In genomic region chr15:61535180-61535579, GRCm38 (mm10) we compare ENCODE assay signal across 27 mouse cellular contexts.
A peak's percentile ranks its signal among the peaks of the same experiment; 100 is the strongest.
DNase-seq lines count a peak whose midpoint lies in the region; ATAC-seq and TF ChIP-seq lines count a peak whose summit lies in the region.
"Had no signal": no experiment of that assay in that cellular context is flagged by ENCODE, and none has a peak within 500 bp of the region (broad histone marks: within the 10 kb centered on the region; RNA-seq: fewer than 3 reads in every experiment).

No protein-coding gene starts in this region.

- no peak for TF ChIP-seq POLR2A in brain, embryonic 14.5 days (IDR thresholded peaks at IDR 0.05; ENCODE audit: borderline replicate concordance, extremely low read depth, insufficient read depth, insufficient read length, poor library complexity, severe bottlenecking)

- H3K27ac ChIP-seq in heart, embryonic 11.5 days (ENCODE audit: low read depth, low read length) = 0 out of 2 replicates have a peak overlapping the region, but pooled peaks have one; percentile 12
- no peak overlapping the region for H3K27ac ChIP-seq in midbrain, embryonic 12.5 days (replicated peaks)
- H3K27ac ChIP-seq in midbrain, embryonic 10.5 days (replicated peaks) = no peak overlapping the region
- H3K27ac ChIP-seq in embryonic facial prominence, embryonic 14.5 days (replicated peaks; ENCODE audit: low read depth, low read length) = no peak overlapping the region
- H3K27ac ChIP-seq: embryonic facial prominence, embryonic 13.5 days; forebrain, embryonic 10.5 days; forebrain, embryonic 13.5 days; hindbrain, embryonic 12.5 days; hindbrain, embryonic 15.5 days had no signal

- no peak for DNase-seq in heart, postnatal 25 days (ENCODE audit: low spot score)
- no peak for DNase-seq in midbrain, embryonic 10.5 days (ENCODE audit: low spot score)
- DNase-seq in brain, embryonic 14.5 days (ENCODE audit: low read depth) = peak; percentile 26
- peak; percentile 24 for DNase-seq in embryonic facial prominence, embryonic 14.5 days (ENCODE audit: low spot score)
- no peak for DNase-seq in urinary bladder, adult 18-20 months (ENCODE audit: low spot score in 2 of 2)
- DNase-seq: adrenal gland, postnatal 10 days; adrenal gland, postnatal 36 days; B cell, adult 2 months; cerebellum, adult 11 months; cerebellum, adult 2 months; cerebellum, adult 9-11 months; cerebellum, postnatal 25 days; gastrocnemius, postnatal 10 days; gastrocnemius, postnatal 36 days; heart, postnatal 14 days had no signal

- ATAC-seq in heart, embryonic 11.5 days (replicated peaks; ENCODE audit: insufficient number of reproducible peaks, low FRiP score, low TSS enrichment) = no peak
- 0 out of 2 replicates have a peak, but pooled peaks have one; percentile 20 for ATAC-seq in midbrain, embryonic 12.5 days (ENCODE audit: low FRiP score, low read depth)
- ATAC-seq in embryonic facial prominence, embryonic 14.5 days (ENCODE audit: low read depth) = no peak
- ATAC-seq: forebrain, embryonic 13.5 days; forebrain, embryonic 16.5 days; Patski had no signal

- H3K4me1 ChIP-seq in heart, embryonic 11.5 days (ENCODE audit: control insufficient read depth, insufficient read depth, low read length) = peaks cover 10% of the 10 kb centered on the region
- H3K4me1 ChIP-seq in midbrain, embryonic 12.5 days = peaks cover 7% of the 10 kb centered on the region; the same call in 1 of the 2 replicates
- peaks cover 14% of the 10 kb centered on the region for H3K4me1 ChIP-seq in midbrain, embryonic 10.5 days
- peaks cover 12% of the 10 kb centered on the region for H3K4me1 ChIP-seq in embryonic facial prominence, embryonic 14.5 days (ENCODE audit: control insufficient read depth, insufficient read depth, low read length)
- H3K4me1 ChIP-seq: hindbrain, embryonic 12.5 days; hindbrain, embryonic 15.5 days had no signal

- H3K4me2 ChIP-seq in heart, embryonic 11.5 days = no peak overlapping the region
- H3K4me2 ChIP-seq in midbrain, embryonic 12.5 days (replicated peaks) = no peak overlapping the region
- H3K4me2 ChIP-seq in embryonic facial prominence, embryonic 14.5 days (ENCODE audit: low read depth, low read length) = no peak overlapping the region
- H3K4me2 ChIP-seq: embryonic facial prominence, embryonic 13.5 days; forebrain, embryonic 13.5 days; heart, embryonic 13.5 days; hindbrain, embryonic 12.5 days; hindbrain, embryonic 15.5 days had no signal

- no peaks in the 10 kb centered on the region for H3K9me3 ChIP-seq in heart, embryonic 11.5 days (replicated peaks; ENCODE audit: control insufficient read depth, low read length)
- H3K9me3 ChIP-seq in midbrain, embryonic 12.5 days = no peaks in the 10 kb centered on the region
- H3K9me3 ChIP-seq in midbrain, embryonic 10.5 days (replicated peaks) = no peaks in the 10 kb centered on the region
- H3K9me3 ChIP-seq in embryonic facial prominence, embryonic 14.5 days (ENCODE audit: control insufficient read depth, low read length) = no peaks in the 10 kb centered on the region
- H3K9me3 ChIP-seq: embryonic facial prominence, embryonic 13.5 days; forebrain, embryonic 10.5 days; forebrain, embryonic 13.5 days; G1E; heart, embryonic 13.5 days; hindbrain, embryonic 12.5 days; hindbrain, embryonic 15.5 days had no signal

- H3K9ac ChIP-seq in heart, embryonic 11.5 days (ENCODE audit: low read depth, low read length) = no peak overlapping the region
- H3K9ac ChIP-seq in midbrain, embryonic 12.5 days (replicated peaks) = no peak overlapping the region
- H3K9ac ChIP-seq in embryonic facial prominence, embryonic 14.5 days (ENCODE audit: low read depth, low read length) = no peak overlapping the region
- H3K9ac ChIP-seq: embryonic facial prominence, embryonic 13.5 days; forebrain, embryonic 13.5 days; heart, embryonic 13.5 days; hindbrain, embryonic 12.5 days; hindbrain, embryonic 15.5 days had no signal

- intact Hi-C loops in heart, postnatal 25 days (cut with DNase I) = no loop called here

- no peak overlapping the region for H3K4me3 ChIP-seq in heart, embryonic 11.5 days (ENCODE audit: low read depth, low read length)
- no peak overlapping the region for H3K4me3 ChIP-seq in midbrain, embryonic 12.5 days
- no peak overlapping the region for H3K4me3 ChIP-seq in midbrain, embryonic 10.5 days
- no peak overlapping the region for H3K4me3 ChIP-seq in embryonic facial prominence, embryonic 14.5 days (ENCODE audit: low read depth, low read length)
- H3K4me3 ChIP-seq: embryonic facial prominence, embryonic 13.5 days; forebrain, embryonic 10.5 days; forebrain, embryonic 13.5 days; heart, embryonic 13.5 days; hindbrain, embryonic 12.5 days; hindbrain, embryonic 15.5 days had no signal

- no peak for TF ChIP-seq CTCF in brain, embryonic 14.5 days (IDR thresholded peaks at IDR 0.05; ENCODE audit: borderline replicate concordance, extremely low read depth, insufficient read depth, insufficient read length)

- no peaks in the 10 kb centered on the region for H3K36me3 ChIP-seq in heart, embryonic 11.5 days (ENCODE audit: control insufficient read depth, insufficient read depth, low read length)
- H3K36me3 ChIP-seq in midbrain, embryonic 12.5 days = no peaks in the 10 kb centered on the region
- H3K36me3 ChIP-seq in midbrain, embryonic 10.5 days = no peaks in the 10 kb centered on the region
- no peaks in the 10 kb centered on the region for H3K36me3 ChIP-seq in embryonic facial prominence, embryonic 14.5 days (ENCODE audit: control insufficient read depth, insufficient read depth, low read length)
- H3K36me3 ChIP-seq: embryonic facial prominence, embryonic 13.5 days; forebrain, embryonic 10.5 days; G1E; heart, embryonic 13.5 days; hindbrain, embryonic 12.5 days; hindbrain, embryonic 15.5 days had no signal

- WGBS in heart, embryonic 11.5 days (ENCODE audit: insufficient replicate concordance) = 54% methylated on average over 6 of the region's 6 CpGs
- WGBS in midbrain, embryonic 12.5 days = 6% methylated on average over 6 of the region's 6 CpGs
- WGBS in midbrain, embryonic 10.5 days = 30% methylated on average over 6 of the region's 6 CpGs
- 55% methylated on average over 6 of the region's 6 CpGs for WGBS in embryonic facial prominence, embryonic 14.5 days

- no peaks in the 10 kb centered on the region for H3K27me3 ChIP-seq in heart, embryonic 11.5 days (ENCODE audit: control insufficient read depth, insufficient read depth, low read length)
- H3K27me3 ChIP-seq in midbrain, embryonic 12.5 days = no peaks in the 10 kb centered on the region
- H3K27me3 ChIP-seq in midbrain, embryonic 10.5 days (ENCODE audit: low read depth, poor library complexity, severe bottlenecking) = no peaks in the 10 kb centered on the region
- H3K27me3 ChIP-seq in embryonic facial prominence, embryonic 14.5 days (replicated peaks; ENCODE audit: control insufficient read depth, insufficient read depth, low read length) = no peaks in the 10 kb centered on the region
- H3K27me3 ChIP-seq: CH12.LX; embryonic facial prominence, embryonic 13.5 days; forebrain, embryonic 13.5 days; heart, embryonic 13.5 days; hindbrain, embryonic 12.5 days; hindbrain, embryonic 15.5 days; Patski had no signal

Comparison
In these comparisons a context has a peak if more than half of its experiments do, and no peak if none do; other contexts are left out.
1. DNase-seq: peak in brain, embryonic 14.5 days (single experiment) and embryonic facial prominence, embryonic 14.5 days (single experiment); none in heart, postnatal 25 days (single experiment), midbrain, embryonic 10.5 days (single experiment) and urinary bladder, adult 18-20 months (0 of 2).